Mouse (Mus musculus): ENCODE measurements around the gene Mdm2. TPM values are rescaled to one million over a fixed set of nuclear protein-coding genes. Genes with fewer than 3 reads are reported as not detected.
A peak's percentile ranks its signal among the peaks of the same experiment; 100 is the strongest.

Mdm2 gene
- polyA plus RNA-seq, 1 experiment from 2014 or later, result 22.0 TPM

DNA sequence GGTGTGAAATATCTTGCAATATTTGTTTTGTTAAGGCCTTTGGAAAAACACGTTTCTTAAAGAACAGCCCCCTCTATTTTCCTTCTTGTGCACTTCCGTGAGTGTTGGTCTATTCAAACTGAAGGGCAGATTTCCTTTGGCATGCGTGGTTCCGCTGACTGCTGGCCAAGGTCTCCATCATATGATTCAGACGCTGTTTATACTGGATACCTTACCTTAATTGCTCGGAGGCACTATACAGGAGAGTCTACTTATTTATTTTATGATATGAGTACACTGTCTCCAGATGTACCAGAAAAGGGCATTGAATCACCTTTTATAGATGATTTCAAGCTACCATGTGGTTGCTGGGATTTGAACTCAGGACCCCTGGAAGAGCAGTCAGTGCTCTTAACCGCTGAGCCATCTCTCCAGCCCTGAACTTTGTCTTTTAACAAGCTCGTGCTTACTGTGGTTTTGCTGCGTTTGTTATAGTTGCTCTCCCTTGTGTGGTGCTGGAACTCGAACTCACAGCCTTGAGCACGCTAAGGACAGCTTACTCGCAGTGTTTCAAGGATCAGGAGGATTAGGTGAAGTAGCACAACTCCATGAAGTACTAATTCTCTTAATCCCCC is 60.4 kb downstream of the Mdm2 start:
- Histone ChIP-seq H3K27ac (no peak overlapping the region), H3K4me2 (ENCODE audit: low read length) (no peak overlapping the region), H3K9me3 (replicated peaks; ENCODE audit: low read length) (no peaks in the 10 kb centered on the region), H3K4me1 (replicated peaks; ENCODE audit: insufficient read depth, low read length) (no peaks in the 10 kb centered on the region), H3K4me3 (replicated peaks; ENCODE audit: low read depth, low read length) (no peak overlapping the region), H3K36me3 (ENCODE audit: insufficient read depth, low read length) (no peaks in the 10 kb centered on the region), H3K9ac (ENCODE audit: low read depth, low read length) (no peak overlapping the region), H3K27me3 (ENCODE audit: insufficient read depth, low read length) (no peaks in the 10 kb centered on the region)
- TF ChIP-seq CTCF (IDR thresholded peaks at IDR 0.05; ENCODE audit: low read depth), result no peak
- WGBS, result 86% methylated on average over 12 of the region's 12 CpGs
- DNase-seq (ENCODE audit: low spot score) (no peak), ATAC-seq (replicated peaks; ENCODE audit: low FRiP score, low read depth) (no peak)

- no peak for ATAC-seq (replicated peaks; ENCODE audit: low FRiP score, low read depth)
- Histone ChIP-seq H3K27me3 (ENCODE audit: insufficient read depth, low read length) (no peaks in the 10 kb centered on the region), H3K4me1 (replicated peaks; ENCODE audit: insufficient read depth, low read length) (no peaks in the 10 kb centered on the region), H3K4me3 (replicated peaks; ENCODE audit: low read depth, low read length) (no peak overlapping the region), H3K27ac (no peak overlapping the region), H3K9me3 (replicated peaks; ENCODE audit: low read length) (no peaks in the 10 kb centered on the region), H3K4me2 (ENCODE audit: low read length) (no peak overlapping the region), H3K36me3 (ENCODE audit: insufficient read depth, low read length) (no peaks in the 10 kb centered on the region), H3K9ac (ENCODE audit: low read depth, low read length) (no peak overlapping the region)
- TF ChIP-seq CTCF (IDR thresholded peaks at IDR 0.05; ENCODE audit: low read depth), result no peak
- WGBS, result 83% methylated on average over 11 of the region's 11 CpGs
- no peak for DNase-seq (ENCODE audit: low spot score)
Observed at GRCm38 (mm10) chr10:117649292-117650041, 61.1 kb downstream of the Mdm2 start.

DNA sequence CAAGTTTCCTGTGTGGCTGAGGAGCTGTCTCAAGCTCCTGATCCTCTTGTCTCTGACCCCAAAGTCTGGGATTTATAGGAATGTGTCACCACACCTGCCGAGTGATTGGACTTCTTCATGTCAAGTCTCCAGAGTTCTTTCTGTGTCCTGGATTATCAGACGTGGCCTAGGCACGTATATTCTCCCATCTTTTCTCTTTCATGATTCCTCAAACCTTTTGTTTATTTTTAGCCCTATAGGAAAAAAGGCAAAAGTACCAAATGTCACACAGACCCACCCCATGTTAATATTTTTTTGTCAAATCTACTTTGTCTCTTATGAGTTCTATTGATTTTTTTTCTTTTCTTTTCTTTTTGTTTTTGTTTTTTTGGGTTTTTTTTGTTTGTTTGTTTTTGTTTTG is 61.9 kb downstream of the Mdm2 start:
- Histone ChIP-seq H3K4me2 (ENCODE audit: low read length) (no peak overlapping the region), H3K27me3 (ENCODE audit: insufficient read depth, low read length) (no peaks in the 10 kb centered on the region), H3K36me3 (ENCODE audit: insufficient read depth, low read length) (no peaks in the 10 kb centered on the region), H3K9me3 (replicated peaks; ENCODE audit: low read length) (no peaks in the 10 kb centered on the region), H3K9ac (ENCODE audit: low read depth, low read length) (no peak overlapping the region), H3K27ac (no peak overlapping the region), H3K4me1 (replicated peaks; ENCODE audit: insufficient read depth, low read length) (no peaks in the 10 kb centered on the region), H3K4me3 (replicated peaks; ENCODE audit: low read depth, low read length) (no peak overlapping the region)
- ATAC-seq (replicated peaks; ENCODE audit: low FRiP score, low read depth) (no peak), DNase-seq (ENCODE audit: low spot score) (no peak)
- WGBS, result 82% methylated on average over 3 of the region's 3 CpGs
- no peak for TF ChIP-seq CTCF (IDR thresholded peaks at IDR 0.05; ENCODE audit: low read depth)

- H3K27me3 ChIP-seq (ENCODE audit: insufficient read depth, low read length), result no peaks in the 10 kb centered on the region; the same call in 1 of the 2 replicates
- no peaks in the 10 kb centered on the region for H3K9me3 ChIP-seq (replicated peaks; ENCODE audit: low read length)
- ATAC-seq (replicated peaks; ENCODE audit: low FRiP score, low read depth) (no peak), DNase-seq (ENCODE audit: low spot score) (no peak)
- no peak overlapping the region for H3K4me3 ChIP-seq (replicated peaks; ENCODE audit: low read depth, low read length)
- no peaks in the 10 kb centered on the region for H3K4me1 ChIP-seq (replicated peaks; ENCODE audit: insufficient read depth, low read length)
- no peak for TF ChIP-seq CTCF (IDR thresholded peaks at IDR 0.05; ENCODE audit: low read depth)
- no peak overlapping the region for H3K4me2 ChIP-seq (ENCODE audit: low read length)
- H3K27ac ChIP-seq, result no peak overlapping the region
- no peaks in the 10 kb centered on the region for H3K36me3 ChIP-seq (ENCODE audit: insufficient read depth, low read length)
- no peak overlapping the region for H3K9ac ChIP-seq (ENCODE audit: low read depth, low read length)
- WGBS, result 87% methylated on average over 2 of the region's 2 CpGs
Observed at GRCm38 (mm10) chr10:117647964-117648472, 62.5 kb downstream of the Mdm2 start.

- peak; percentile 74 for DNase-seq (ENCODE audit: low spot score)
- H3K36me3 ChIP-seq (ENCODE audit: insufficient read depth, low read length), result no peaks in the 10 kb centered on the region
- no peak overlapping the region for H3K4me3 ChIP-seq (replicated peaks; ENCODE audit: low read depth, low read length)
- TF ChIP-seq CTCF (IDR thresholded peaks at IDR 0.05; ENCODE audit: low read depth), result no peak
- H3K4me1 ChIP-seq (replicated peaks; ENCODE audit: insufficient read depth, low read length), result no peaks in the 10 kb centered on the region
- WGBS, result 38% methylated on average over 13 of the region's 13 CpGs
- H3K9me3 ChIP-seq (replicated peaks; ENCODE audit: low read length), result no peaks in the 10 kb centered on the region
- H3K4me2 ChIP-seq (ENCODE audit: low read length), result 0 out of 2 replicates have a peak overlapping the region, but pooled peaks have one; percentile 10
- no peak overlapping the region for H3K9ac ChIP-seq (ENCODE audit: low read depth, low read length)
- ATAC-seq (replicated peaks; ENCODE audit: low FRiP score, low read depth), result peak; percentile 52; the same call in 1 of the 2 replicates
- no peaks in the 10 kb centered on the region; the same call in 1 of the 2 replicates for H3K27me3 ChIP-seq (ENCODE audit: insufficient read depth, low read length)
- no peak overlapping the region for H3K27ac ChIP-seq
Observed at GRCm38 (mm10) chr10:117647158-117647505, 63.4 kb downstream of the Mdm2 start.

DNA sequence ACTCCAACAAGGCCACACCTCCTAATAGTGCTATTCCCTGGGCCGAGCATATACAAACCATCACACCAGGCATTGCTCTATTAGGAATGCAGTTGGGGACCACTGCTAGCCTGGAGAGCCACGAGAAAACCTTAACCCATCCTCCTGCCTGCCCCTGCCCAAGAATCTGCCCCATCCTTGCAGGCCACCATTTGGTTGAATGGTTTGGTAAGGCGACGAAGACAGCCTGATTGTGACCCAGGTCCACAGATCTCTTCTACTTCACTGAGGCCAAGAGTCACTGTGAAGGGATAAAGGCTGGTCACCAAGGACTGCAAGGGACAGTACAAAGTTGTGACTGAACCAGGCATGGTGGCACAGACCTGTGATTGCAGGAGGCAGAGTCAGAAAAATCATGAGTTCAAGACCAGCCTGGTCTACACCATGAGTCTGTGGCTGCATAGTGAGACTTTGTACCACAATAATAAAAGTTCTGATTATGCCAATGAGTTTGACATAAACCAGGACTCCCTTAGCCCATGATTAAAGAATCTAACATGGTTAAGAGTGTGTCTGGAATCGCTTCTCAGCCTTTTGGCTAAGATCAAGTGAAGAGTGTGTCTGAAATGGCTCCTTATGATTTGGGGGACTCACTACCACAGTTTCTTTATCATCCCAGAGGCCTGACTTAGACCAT is 63.9 kb downstream of the Mdm2 start:
- Histone ChIP-seq H3K27ac (no peak overlapping the region), H3K9ac (ENCODE audit: low read depth, low read length) (no peak overlapping the region), H3K36me3 (ENCODE audit: insufficient read depth, low read length) (no peaks in the 10 kb centered on the region), H3K4me1 (replicated peaks; ENCODE audit: insufficient read depth, low read length) (no peaks in the 10 kb centered on the region), H3K27me3 (ENCODE audit: insufficient read depth, low read length) (no peaks in the 10 kb centered on the region; the same call in 1 of the 2 replicates), H3K9me3 (replicated peaks; ENCODE audit: low read length) (no peaks in the 10 kb centered on the region), H3K4me3 (replicated peaks; ENCODE audit: low read depth, low read length) (no peak overlapping the region), H3K4me2 (ENCODE audit: low read length) (0 out of 2 replicates have a peak overlapping the region, but pooled peaks have one; percentile 10)
- WGBS, result 91% methylated on average over 5 of the region's 5 CpGs
- ATAC-seq (replicated peaks; ENCODE audit: low FRiP score, low read depth), result no peak
- DNase-seq (ENCODE audit: low spot score), result no peak
- no peak for TF ChIP-seq CTCF (IDR thresholded peaks at IDR 0.05; ENCODE audit: low read depth)
